Mouse (Mus musculus): ENCODE measurements around the gene Klhdc3. TPM values are rescaled to one million over a fixed set of nuclear protein-coding genes. Genes with fewer than 3 reads are reported as not detected.

Klhdc3 gene
- polyA plus RNA-seq, 1 experiment from 2014 or later = 164 TPM

DNA sequence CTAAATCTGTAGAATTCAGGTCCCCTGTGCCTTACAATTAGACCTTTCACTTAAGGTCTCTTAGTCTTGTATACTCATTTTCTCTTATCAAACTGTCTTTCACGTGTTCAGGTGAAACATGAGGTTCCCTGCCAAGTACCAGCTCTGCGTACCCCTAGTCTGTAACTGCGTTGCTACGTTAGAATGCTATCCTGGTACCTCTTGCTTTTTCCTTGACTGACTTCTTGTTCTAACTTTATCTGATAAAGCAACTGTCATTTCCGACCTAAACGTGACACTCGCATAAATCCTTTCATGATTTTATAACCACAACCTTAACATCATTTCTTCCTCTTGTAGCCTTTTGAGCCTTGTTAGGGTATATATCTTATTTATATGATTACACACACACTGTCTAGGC, 31.7 kb upstream of the Klhdc3 start:
- no peaks in the 10 kb centered on the region for H3K9me3 ChIP-seq
- ATAC-seq (ENCODE audit: low FRiP score) = no peak
- peaks cover 34% of the 10 kb centered on the region for H3K36me3 ChIP-seq
- no peaks in the 10 kb centered on the region for H3K27me3 ChIP-seq
- peak overlapping the region; percentile 94 for H3K9ac ChIP-seq
- no peak overlapping the region for H3K27ac ChIP-seq
- WGBS = 77% methylated on average over 7 of the region's 7 CpGs
- peak overlapping the region; percentile 100 for H3K4me2 ChIP-seq
- peak overlapping the region; percentile 100 for H3K4me3 ChIP-seq
- H3K4me1 ChIP-seq (replicated peaks) = peaks cover 19% of the 10 kb centered on the region

DNA sequence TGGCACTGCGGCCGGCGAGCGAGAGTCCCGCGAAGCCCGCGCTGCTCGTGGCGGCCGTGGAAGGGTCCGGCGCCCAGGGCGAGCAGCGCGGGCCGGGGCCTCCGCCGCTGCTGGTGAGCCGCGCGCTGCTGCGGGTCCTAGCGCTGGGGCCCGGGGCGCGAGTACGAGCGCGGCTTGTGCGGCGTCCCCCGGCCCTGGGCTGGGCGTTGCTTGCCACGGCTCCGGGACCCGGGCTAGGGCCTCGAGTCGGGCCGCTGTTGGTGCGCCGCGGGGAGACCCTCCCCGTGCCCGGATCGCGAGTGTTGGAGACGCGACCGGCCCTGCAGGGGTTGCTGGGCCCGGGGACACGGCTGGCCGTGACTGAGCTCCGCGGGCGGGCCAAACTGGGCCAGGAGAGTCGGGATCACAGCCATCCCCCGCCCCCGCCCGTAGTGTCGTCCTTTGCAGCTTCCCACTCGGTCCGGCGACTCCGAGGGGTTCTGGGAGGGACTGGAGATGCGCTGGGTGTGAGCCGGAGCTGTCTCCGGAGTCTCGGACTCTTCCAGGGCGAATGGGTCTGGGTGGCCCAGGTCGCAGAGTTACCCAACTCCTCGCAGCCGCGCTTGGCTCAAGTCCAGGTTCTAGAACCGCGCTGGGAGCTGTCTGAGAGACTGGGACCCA, 31.0 kb upstream of the Klhdc3 start:
- Histone ChIP-seq H3K27me3 (no peaks in the 10 kb centered on the region), H3K27ac (peak overlapping the region; percentile 70; the same call in 1 of the 2 replicates), H3K36me3 (peaks cover 30% of the 10 kb centered on the region), H3K4me1 (replicated peaks) (peaks cover 19% of the 10 kb centered on the region), H3K9ac (peak overlapping the region; percentile 94), H3K4me2 (peak overlapping the region; percentile 100), H3K9me3 (no peaks in the 10 kb centered on the region), H3K4me3 (peak overlapping the region; percentile 100)
- WGBS = under 1% methylated on average over 75 of the region's 76 CpGs
- peak; percentile 8 for ATAC-seq (ENCODE audit: low FRiP score)

DNA sequence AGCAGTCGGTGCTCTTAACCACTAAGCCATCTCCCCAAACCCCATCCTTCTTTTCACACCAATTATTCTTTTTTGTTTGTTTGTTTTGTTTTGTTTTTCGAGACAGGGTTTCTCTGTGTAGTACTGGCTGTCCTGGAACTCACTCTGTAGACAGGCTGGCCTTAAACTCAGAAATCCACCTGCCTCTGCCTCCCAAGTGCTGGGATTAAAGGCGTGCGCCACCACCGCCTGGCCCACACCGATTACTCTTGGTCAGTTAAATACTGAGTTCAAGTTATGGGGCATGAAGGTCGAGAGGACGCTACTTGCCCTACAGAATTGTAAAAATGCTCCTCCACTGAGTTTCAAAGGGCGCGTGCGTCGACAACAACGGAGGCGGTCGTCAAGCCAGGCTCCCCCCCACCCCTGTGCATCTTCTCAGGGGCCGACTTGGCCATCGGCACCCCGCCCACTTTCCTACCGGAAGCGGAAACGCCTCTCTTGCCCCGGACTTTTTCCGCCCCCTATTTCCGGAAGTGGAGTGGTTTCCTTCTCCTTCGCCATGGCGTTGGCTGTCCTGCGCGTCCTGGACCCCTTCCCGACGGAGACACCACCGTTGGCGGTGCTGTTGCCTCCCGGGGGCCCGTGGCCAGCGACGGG, 30.4 kb upstream of the Klhdc3 start, which contains the start of gene Pex6:
Gene Pex6, plus strand, starts transcription at position 505 of the 639 bp plus-strand sequence.
- Histone ChIP-seq H3K4me3 (peak within 1 kb of the TSS; percentile 100), H3K4me2 (peak within 1 kb of the TSS; percentile 100), H3K4me1 (replicated peaks) (peaks cover 24% of the 10 kb centered on the region), H3K9me3 (no peaks in the 10 kb centered on the region), H3K27ac (peak within 1 kb of the TSS; percentile 84), H3K9ac (peak within 1 kb of the TSS; percentile 94), H3K36me3 (peaks cover 24% of the 10 kb centered on the region), H3K27me3 (no peaks in the 10 kb centered on the region)
- 7% methylated on average over 36 of the region's 36 CpGs for WGBS
- ATAC-seq (ENCODE audit: low FRiP score) = peak; percentile 91

DNA sequence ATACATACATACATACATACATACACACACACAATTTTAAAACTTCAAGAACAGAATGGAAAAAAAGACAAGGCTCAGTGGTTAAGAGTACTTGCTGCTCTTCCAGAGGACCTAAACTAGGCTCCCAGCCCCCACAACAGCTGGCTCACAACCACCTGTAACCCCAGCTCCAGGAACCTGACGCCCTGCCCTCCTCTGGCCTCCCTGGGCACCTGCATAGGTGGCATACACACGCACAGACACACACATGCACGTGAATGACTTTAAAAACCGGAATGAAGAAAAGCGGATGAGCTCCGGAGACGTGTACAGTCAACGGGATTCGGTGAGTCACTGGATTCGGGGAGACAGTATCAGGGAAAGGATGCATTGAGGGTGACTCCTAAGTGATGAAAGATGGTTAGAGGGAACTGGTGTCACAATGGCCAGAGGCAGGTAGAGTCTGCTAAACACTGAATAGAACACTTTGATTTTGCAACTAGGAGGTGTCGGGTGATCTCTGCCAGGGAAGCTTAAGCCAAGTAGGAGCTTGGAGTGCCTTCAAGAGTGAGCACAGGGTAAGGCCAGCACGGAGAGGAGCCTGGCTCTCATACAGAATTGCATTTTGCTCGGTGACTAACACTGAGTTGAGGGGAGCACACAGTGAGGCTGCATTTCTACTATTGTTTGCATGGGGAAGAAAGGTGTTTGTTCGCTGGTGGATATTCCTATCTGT, 25.8 kb upstream of the Klhdc3 start:
- Histone ChIP-seq H3K27me3 (no peaks in the 10 kb centered on the region), H3K4me2 (no peak overlapping the region)
- 94% methylated on average over 14 of the region's 14 CpGs for WGBS

DNA sequence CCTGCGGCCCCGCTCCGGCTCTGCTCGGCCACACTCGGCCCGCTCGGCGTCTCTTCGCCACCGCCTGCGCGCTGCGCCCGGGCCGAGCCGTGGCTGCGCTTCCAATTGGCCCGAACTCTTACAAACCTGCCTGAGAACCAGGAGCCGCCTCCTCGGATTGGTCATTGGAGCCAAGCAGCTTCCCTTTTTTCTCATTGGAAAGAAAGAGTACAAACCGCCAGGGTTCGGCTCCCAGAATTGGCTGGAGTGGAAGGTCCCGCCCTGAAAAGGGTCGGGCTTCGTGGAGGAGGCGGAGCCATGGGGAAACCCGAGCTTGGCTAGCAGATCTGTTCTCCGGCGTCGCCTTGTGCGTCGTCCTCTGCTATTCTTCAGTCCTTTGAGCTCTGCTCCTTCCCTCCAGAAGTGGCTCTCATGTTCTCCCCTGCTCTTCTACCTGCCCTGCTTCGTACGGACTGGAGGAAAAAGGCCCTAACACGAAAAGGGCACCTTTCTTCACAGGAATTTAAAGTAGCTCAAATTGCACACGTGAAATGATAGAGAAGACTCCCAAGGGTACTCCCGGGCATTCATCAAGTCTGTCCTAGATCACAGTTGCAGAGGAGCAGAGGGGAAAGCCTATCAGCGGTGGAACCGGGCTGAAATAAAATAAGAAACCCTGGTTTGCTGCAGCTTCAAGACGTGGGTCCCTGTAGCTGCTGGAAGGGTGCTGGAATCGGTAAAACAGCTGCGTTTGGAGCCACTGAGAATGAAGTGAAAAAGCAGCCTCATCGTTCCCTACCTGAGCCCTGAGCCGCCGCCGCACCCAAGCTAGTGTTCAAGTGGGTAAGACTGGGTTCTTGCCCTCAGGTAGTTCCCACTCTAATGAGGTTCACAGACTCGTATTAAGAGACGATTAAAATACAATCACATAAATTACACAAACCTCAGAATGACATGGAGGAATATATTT, 24.4 kb upstream of the Klhdc3 start, which contains the start of gene Ppp2r5d:
Gene Ppp2r5d, minus strand, starts transcription at position 225 of the 949 bp plus-strand sequence.
- peak within 1 kb of the TSS; percentile 66 for H3K4me2 ChIP-seq
- peak within 1 kb of the TSS; percentile 93 for H3K4me3 ChIP-seq
- H3K36me3 ChIP-seq = no peaks in the 10 kb centered on the region
- H3K9me3 ChIP-seq = no peaks in the 10 kb centered on the region
- H3K27me3 ChIP-seq = no peaks in the 10 kb centered on the region
- peak; percentile 95 for ATAC-seq (ENCODE audit: low FRiP score)
- peaks cover 50% of the 10 kb centered on the region for H3K4me1 ChIP-seq (replicated peaks)
- WGBS = 1% methylated on average over 48 of the region's 48 CpGs
- H3K27ac ChIP-seq = peak within 1 kb of the TSS; percentile 94
- peak within 1 kb of the TSS; percentile 97 for H3K9ac ChIP-seq

More for the DNA sequence above, 25.8 kb upstream of the Klhdc3 start:
- no peak for ATAC-seq (ENCODE audit: low FRiP score)
- 0 out of 2 replicates have a peak overlapping the region, but pooled peaks have one; percentile 93 for H3K4me3 ChIP-seq
- H3K36me3 ChIP-seq = no peaks in the 10 kb centered on the region
- no peak overlapping the region for H3K9ac ChIP-seq
- H3K4me1 ChIP-seq (replicated peaks) = peaks cover 40% of the 10 kb centered on the region
- H3K9me3 ChIP-seq = no peaks in the 10 kb centered on the region
- no peak overlapping the region for H3K27ac ChIP-seq

DNA sequence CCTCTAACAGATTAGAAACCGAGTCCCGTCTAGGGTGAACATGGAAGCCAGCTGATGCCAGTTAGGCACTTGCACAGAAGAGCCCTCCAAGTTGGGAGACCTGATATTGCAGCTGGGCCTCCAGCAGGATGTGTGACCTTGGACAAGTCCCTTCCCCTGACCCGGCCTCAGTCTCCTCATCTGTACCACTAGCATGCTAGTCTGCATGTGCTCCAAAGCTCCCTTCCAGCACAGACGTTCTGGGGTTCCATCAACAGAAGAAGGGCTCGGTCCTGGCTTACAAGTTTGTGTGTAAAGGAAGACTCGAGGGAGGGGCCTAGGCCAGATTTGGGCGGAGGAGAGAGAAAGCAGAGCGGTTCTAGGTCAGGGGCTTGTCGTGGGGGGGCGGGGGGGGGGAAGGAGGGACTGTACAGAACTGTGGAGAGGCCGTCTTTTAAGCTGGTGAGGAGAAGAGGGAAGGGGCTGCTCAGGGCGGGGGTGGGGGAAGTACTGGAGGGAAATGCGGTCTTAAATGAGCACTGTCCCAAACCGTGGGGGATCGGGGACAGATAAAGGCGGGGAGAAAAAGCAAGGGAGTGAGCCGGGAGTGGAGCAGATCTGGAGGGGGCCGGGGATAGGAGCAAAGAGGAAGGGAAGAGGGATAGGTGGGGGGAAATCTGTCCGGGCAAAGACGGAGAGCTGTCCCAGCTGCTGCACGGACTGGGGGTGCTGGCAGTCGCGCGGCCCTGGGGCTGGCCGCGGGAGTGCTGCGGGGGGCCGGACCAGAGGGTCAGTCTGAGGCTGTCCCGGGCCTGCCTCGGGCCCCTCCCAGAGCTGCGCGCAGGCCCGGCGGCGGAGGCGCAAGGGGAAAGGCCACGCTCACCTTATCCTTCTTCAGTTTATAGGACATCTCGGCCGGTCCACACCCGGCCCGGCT, 23.5 kb upstream of the Klhdc3 start:
- Histone ChIP-seq H3K36me3 (peaks cover 7% of the 10 kb centered on the region), H3K9me3 (no peaks in the 10 kb centered on the region), H3K4me2 (peak overlapping the region; percentile 66), H3K4me3 (peak overlapping the region; percentile 93), H3K4me1 (replicated peaks) (peaks cover 50% of the 10 kb centered on the region), H3K27ac (peak overlapping the region; percentile 90), H3K27me3 (no peaks in the 10 kb centered on the region), H3K9ac (peak overlapping the region; percentile 97)
- 5% methylated on average over 39 of the region's 41 CpGs for WGBS
- peak; percentile 79 for ATAC-seq (ENCODE audit: low FRiP score)

DNA sequence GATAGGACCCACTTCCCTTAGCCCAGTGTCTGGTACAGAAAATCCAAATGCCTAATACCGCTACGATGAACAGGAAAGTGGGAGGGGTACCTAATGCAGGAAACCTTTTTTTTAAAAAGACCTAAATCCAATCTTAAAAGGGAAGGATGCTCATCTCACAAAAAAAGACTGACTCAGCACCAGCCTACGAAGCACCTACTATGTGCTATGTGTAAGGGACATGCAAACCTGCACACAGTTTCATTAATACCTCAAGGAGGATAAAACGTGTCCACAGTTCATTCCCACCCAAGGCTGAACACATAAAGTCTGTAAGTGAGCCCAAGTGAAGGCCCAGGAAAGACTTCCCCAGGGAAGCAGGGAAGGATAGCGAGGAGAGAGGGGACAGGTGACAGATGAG, 21.8 kb upstream of the Klhdc3 start:
- WGBS = 91% methylated on average over 5 of the region's 5 CpGs
- Histone ChIP-seq H3K27me3 (no peaks in the 10 kb centered on the region), H3K36me3 (peaks cover 21% of the 10 kb centered on the region), H3K4me1 (replicated peaks) (peaks cover 50% of the 10 kb centered on the region), H3K9ac (peak overlapping the region; percentile 97), H3K4me3 (0 out of 2 replicates have a peak overlapping the region, but pooled peaks have one; percentile 93), H3K4me2 (peak overlapping the region; percentile 66; the same call in 1 of the 2 replicates), H3K27ac (no peak overlapping the region), H3K9me3 (no peaks in the 10 kb centered on the region)
- no peak for ATAC-seq (ENCODE audit: low FRiP score)

DNA sequence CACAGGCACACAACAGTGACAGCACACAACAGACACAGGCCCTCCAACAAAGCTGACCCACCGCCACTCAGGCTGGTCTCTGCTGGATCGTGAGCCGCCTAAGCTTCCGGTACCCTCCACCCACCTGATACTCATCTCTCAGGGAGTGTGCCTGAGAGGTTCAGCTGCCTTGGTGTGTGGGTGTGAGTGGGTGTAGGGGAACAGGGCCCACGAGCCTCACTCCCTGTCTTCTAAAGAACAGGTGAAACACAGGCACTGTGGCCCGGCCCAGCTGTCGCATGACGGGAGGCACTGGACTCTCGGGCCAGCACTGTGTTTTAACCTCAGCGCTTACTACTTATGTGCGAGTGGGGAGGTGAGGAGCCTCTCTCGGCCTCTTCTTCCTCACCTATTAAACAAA, 21.4 kb upstream of the Klhdc3 start:
- H3K4me2 ChIP-seq = peak overlapping the region; percentile 66; the same call in 1 of the 2 replicates
- no peak overlapping the region for H3K27ac ChIP-seq
- peak overlapping the region; percentile 61 for H3K9ac ChIP-seq

DNA sequence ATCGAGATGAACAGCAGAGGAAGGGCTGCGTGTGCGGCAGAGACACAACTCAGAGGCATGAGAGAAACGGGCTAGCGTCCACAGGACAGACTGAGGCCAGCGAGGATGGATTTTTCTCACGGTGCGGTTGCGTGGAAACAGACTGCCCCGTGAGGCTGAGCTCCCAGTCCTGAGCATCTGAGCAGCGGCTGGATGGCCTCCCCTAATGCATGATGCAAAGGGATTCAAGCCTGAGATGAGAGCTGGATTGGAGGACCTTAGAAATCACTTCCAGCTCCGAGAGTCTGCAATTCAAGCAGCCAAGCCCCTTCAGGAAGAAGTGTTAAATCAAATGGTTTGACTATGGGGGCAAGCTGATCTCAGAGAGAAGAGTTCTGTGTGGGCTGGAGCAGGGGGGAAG, 20.8 kb upstream of the Klhdc3 start:
- no peak for ATAC-seq (ENCODE audit: low FRiP score)
- no peaks in the 10 kb centered on the region for H3K9me3 ChIP-seq
- WGBS = 82% methylated on average over 12 of the region's 12 CpGs
- H3K4me3 ChIP-seq = no peak overlapping the region
- peaks cover 49% of the 10 kb centered on the region for H3K4me1 ChIP-seq (replicated peaks)
- no peaks in the 10 kb centered on the region for H3K27me3 ChIP-seq
- peaks cover 24% of the 10 kb centered on the region for H3K36me3 ChIP-seq
- no peak overlapping the region for H3K4me2 ChIP-seq
- H3K27ac ChIP-seq = peak overlapping the region; percentile 35; the same call in 1 of the 2 replicates
- peak overlapping the region; percentile 61 for H3K9ac ChIP-seq

More for the DNA sequence above, 21.4 kb upstream of the Klhdc3 start:
- H3K27me3 ChIP-seq = no peaks in the 10 kb centered on the region
- WGBS = 90% methylated on average over 12 of the region's 12 CpGs
- peaks cover 21% of the 10 kb centered on the region for H3K36me3 ChIP-seq
- H3K9me3 ChIP-seq = no peaks in the 10 kb centered on the region
- ATAC-seq (ENCODE audit: low FRiP score) = no peak
- H3K4me3 ChIP-seq = no peak overlapping the region
- peaks cover 50% of the 10 kb centered on the region for H3K4me1 ChIP-seq (replicated peaks)

DNA sequence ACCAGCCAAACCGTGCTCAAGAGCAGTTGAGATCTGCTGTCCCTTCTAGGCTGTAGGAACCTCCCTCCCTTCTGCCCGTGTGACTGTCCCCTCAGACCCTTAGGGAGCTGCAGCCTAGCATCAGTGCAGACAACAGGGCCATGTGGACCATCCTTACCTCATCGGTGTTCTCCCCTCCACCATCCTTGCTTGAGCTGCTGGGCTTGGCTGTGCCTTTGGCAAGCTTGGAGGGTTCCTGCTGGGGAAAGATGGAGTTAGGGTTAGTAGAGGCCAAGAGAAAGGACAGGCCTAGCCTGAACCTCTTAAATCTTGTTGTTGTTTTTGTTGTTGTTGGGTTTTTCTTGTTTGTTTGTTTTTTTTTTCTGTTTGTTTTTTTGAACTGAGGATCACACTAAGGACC, 19.2 kb upstream of the Klhdc3 start:
- Histone ChIP-seq H3K27ac (no peak overlapping the region), H3K4me3 (no peak overlapping the region), H3K9me3 (no peaks in the 10 kb centered on the region), H3K9ac (no peak overlapping the region), H3K27me3 (no peaks in the 10 kb centered on the region), H3K36me3 (peaks cover 32% of the 10 kb centered on the region), H3K4me2 (no peak overlapping the region), H3K4me1 (replicated peaks) (peaks cover 37% of the 10 kb centered on the region)
- ATAC-seq (ENCODE audit: low FRiP score) = no peak
- WGBS = 94% methylated on average over 3 of the region's 3 CpGs
